Mouse (Mus musculus): ENCODE measurements at regions not wholly inside any gene's neighbourhood (a gene's known extent, or its start where the extent isn't known, plus 50 kb on each side); places are given as distances from the start of the nearest gene placed in this dataset.

DNA sequence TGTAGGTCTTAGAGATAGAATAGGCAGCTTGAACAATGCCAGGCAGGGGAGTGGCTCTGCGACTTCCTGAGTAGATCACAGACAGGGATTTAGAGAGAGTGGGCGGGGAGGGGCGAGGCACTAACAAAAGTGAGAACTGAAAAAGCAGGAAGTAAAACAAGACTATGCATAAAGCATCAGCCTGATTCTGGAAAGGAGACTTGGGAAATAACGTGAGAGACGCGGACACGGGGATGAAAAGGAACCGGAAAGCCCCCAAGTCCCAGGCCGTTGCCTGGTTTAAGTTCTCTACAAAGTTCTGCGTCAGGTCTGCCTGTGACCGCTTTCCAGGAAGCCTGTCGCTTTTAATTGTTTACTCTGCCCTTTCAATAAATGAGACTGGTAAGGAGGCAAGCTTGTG, 86.3 kb downstream of the D16Ertd472e start:
- 28% methylated on average over 12 of the region's 12 CpGs for WGBS
- ATAC-seq (ENCODE audit: low read depth): no peak
- Histone ChIP-seq H3K9ac (no peak overlapping the region), H3K27ac (replicated peaks) (no peak overlapping the region), H3K4me2 (peak overlapping the region; percentile 38), H3K9me3 (no peaks in the 10 kb centered on the region), H3K27me3 (no peaks in the 10 kb centered on the region), H3K36me3 (no peaks in the 10 kb centered on the region), H3K4me1 (replicated peaks) (peaks cover 8% of the 10 kb centered on the region; the same call in 1 of the 2 replicates), H3K4me3 (no peak overlapping the region; the same call in 1 of the 2 replicates)

DNA sequence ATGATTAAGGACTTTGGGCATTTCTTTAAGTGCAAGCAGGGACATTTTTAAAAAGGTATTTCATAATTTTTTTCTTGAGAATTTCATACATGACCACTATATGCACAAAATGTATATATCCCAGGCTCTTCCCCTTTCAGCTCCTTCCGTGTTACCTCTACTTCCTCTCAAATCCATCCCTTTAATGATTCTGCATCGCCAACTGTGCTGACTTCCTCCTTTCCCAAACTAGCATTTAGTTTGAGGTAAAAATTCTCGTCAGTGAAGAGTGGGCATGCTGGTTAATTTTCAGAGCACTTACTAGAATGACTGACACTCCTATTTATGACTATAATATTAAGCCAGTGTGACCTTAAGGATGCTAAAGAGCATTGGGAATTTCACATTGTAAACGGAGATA, 86.9 kb downstream of the D16Ertd472e start:
- WGBS: 59% methylated on average over 4 of the region's 4 CpGs
- Histone ChIP-seq H3K9ac (no peak overlapping the region), H3K4me2 (no peak overlapping the region), H3K4me1 (replicated peaks) (peaks cover 8% of the 10 kb centered on the region; the same call in 1 of the 2 replicates), H3K36me3 (no peaks in the 10 kb centered on the region), H3K27me3 (no peaks in the 10 kb centered on the region), H3K27ac (replicated peaks) (no peak overlapping the region), H3K9me3 (no peaks in the 10 kb centered on the region), H3K4me3 (no peak overlapping the region)
- ATAC-seq (ENCODE audit: low read depth): no peak

DNA sequence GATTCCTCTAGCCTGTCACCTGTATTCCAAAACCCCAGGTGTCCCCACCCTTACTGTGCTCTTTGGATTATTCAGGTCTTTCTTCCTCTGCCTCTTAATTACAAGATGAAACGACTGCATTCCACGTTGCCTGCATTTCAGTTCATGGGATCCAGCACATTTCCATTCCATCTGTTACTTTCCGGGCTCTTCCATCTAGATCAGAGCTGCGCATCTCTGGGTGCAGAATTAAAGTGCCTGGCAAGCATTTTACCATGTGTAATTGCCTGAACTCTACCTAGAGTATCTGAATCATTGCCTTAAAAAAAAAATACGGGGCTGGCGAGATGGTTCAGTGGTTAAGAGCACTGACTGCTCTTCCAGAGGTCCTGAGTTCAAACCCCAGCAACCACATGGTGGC, 90.0 kb downstream of the D16Ertd472e start:
- H3K27ac ChIP-seq (replicated peaks): no peak overlapping the region
- no peak overlapping the region for H3K9ac ChIP-seq
- H3K36me3 ChIP-seq: no peaks in the 10 kb centered on the region
- H3K4me3 ChIP-seq: no peak overlapping the region
- 87% methylated on average over 6 of the region's 6 CpGs for WGBS
- ATAC-seq (ENCODE audit: low read depth): no peak
- H3K4me2 ChIP-seq: no peak overlapping the region
- H3K27me3 ChIP-seq: no peaks in the 10 kb centered on the region
- no peaks in the 10 kb centered on the region for H3K9me3 ChIP-seq
- H3K4me1 ChIP-seq (replicated peaks): peaks cover 8% of the 10 kb centered on the region; the same call in 1 of the 2 replicates

- no peak for ATAC-seq (ENCODE audit: low read depth)
- H3K9me3 ChIP-seq: no peaks in the 10 kb centered on the region
- WGBS: 95% methylated on average over 4 of the region's 4 CpGs
- no peak overlapping the region for H3K4me2 ChIP-seq
- no peaks in the 10 kb centered on the region for H3K36me3 ChIP-seq
- no peak overlapping the region for H3K27ac ChIP-seq (replicated peaks)
- H3K4me1 ChIP-seq (replicated peaks): no peaks in the 10 kb centered on the region
- no peak overlapping the region for H3K9ac ChIP-seq
- H3K27me3 ChIP-seq: no peaks in the 10 kb centered on the region
- H3K4me3 ChIP-seq: no peak overlapping the region
These were observed 92.2 kb downstream of the D16Ertd472e start for GRCm38 (mm10) chr16:78484319-78484718.

DNA sequence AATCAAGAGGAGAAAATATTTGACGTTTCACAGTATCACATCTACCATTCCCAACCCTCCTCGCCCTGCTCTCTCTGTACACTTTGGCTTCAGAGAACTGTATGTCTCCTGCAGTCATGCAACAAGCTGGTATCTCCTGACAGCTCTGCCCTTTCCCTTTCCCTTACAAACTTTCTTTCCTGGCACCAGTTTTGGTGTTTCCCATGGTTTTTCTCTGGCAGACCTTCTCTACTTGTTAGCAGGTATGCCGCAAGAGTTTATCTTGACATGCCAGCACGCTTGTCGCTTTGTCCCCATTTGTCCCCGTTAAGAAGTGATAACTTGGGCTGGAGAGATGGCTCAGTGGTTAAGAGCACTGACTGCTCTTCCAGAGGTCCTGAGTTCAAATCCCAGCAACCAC, 94.9 kb downstream of the D16Ertd472e start:
- 93% methylated on average over 6 of the region's 6 CpGs for WGBS
- Histone ChIP-seq H3K36me3 (no peaks in the 10 kb centered on the region), H3K27ac (replicated peaks) (no peak overlapping the region), H3K9ac (no peak overlapping the region), H3K4me1 (replicated peaks) (no peaks in the 10 kb centered on the region), H3K4me2 (no peak overlapping the region), H3K9me3 (no peaks in the 10 kb centered on the region), H3K27me3 (no peaks in the 10 kb centered on the region), H3K4me3 (no peak overlapping the region)
- no peak for ATAC-seq (ENCODE audit: low read depth)

DNA sequence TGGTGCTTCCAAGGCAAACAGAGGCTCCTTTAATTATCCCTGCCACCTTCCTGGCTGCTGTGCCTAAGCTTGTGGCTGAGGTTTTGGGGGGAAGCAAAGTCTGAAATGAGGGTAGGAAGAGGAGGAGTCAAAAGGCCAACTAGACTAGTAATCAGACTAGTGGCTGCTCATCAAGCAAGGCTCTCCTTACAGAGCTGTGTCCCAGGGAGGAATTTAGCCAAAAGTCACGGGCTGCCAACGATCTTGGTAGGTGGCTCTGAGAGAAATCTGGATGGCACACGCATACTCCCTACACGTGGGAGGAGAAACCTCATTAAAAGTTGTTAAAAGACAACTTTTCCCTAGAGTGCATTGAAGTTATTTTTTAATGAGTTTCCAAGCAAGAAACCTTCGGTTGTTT, 95.4 kb downstream of the D16Ertd472e start:
- H3K9ac ChIP-seq: no peak overlapping the region
- no peak overlapping the region for H3K27ac ChIP-seq (replicated peaks)
- H3K27me3 ChIP-seq: no peaks in the 10 kb centered on the region
- H3K36me3 ChIP-seq: no peaks in the 10 kb centered on the region
- 77% methylated on average over 5 of the region's 5 CpGs for WGBS
- ATAC-seq (ENCODE audit: low read depth): no peak
- H3K4me3 ChIP-seq: no peak overlapping the region
- H3K4me2 ChIP-seq: no peak overlapping the region
- no peaks in the 10 kb centered on the region for H3K9me3 ChIP-seq
- H3K4me1 ChIP-seq (replicated peaks): no peaks in the 10 kb centered on the region

- H3K9ac ChIP-seq: no peak overlapping the region
- ATAC-seq (ENCODE audit: low read depth): no peak
- no peaks in the 10 kb centered on the region for H3K36me3 ChIP-seq
These were observed 96.2 kb downstream of the D16Ertd472e start for GRCm38 (mm10) chr16:78480261-78480660.

DNA sequence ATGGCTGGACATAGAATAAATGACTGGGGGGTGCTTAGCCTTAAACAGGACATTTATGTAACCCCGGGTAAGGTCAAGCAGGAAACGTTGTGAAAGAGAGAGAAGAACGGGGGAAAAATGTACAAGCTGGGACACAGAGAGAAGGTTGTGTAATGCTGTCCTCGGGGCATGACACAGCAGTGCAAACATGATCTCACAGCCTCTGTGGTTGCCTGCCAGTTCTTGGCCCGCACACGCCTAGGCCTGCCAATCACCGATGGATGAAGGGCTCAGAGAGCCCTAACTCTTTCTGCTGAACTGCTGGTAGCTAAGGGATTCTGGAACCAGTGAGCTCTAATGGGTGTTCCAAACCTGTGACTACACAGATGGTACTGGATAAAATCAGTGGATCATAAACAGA, 96.5 kb upstream of the Btg3 start:
- H3K4me2 ChIP-seq: no peak overlapping the region
- WGBS: 79% methylated on average over 7 of the region's 7 CpGs
- H3K4me1 ChIP-seq (replicated peaks): no peaks in the 10 kb centered on the region
- H3K27ac ChIP-seq (replicated peaks): no peak overlapping the region
- no peaks in the 10 kb centered on the region for H3K36me3 ChIP-seq
- no peak overlapping the region for H3K9ac ChIP-seq
- no peaks in the 10 kb centered on the region for H3K27me3 ChIP-seq
- no peak for ATAC-seq (ENCODE audit: low read depth)
- no peak overlapping the region for H3K4me3 ChIP-seq
- no peaks in the 10 kb centered on the region for H3K9me3 ChIP-seq

More at GRCm38 (mm10) chr16:78480261-78480660, 96.2 kb downstream of the D16Ertd472e start:
- Histone ChIP-seq H3K4me1 (replicated peaks) (no peaks in the 10 kb centered on the region), H3K9me3 (no peaks in the 10 kb centered on the region), H3K27ac (replicated peaks) (no peak overlapping the region), H3K27me3 (no peaks in the 10 kb centered on the region), H3K4me2 (no peak overlapping the region), H3K4me3 (no peak overlapping the region)
- WGBS: 93% methylated on average over 10 of the region's 10 CpGs

DNA sequence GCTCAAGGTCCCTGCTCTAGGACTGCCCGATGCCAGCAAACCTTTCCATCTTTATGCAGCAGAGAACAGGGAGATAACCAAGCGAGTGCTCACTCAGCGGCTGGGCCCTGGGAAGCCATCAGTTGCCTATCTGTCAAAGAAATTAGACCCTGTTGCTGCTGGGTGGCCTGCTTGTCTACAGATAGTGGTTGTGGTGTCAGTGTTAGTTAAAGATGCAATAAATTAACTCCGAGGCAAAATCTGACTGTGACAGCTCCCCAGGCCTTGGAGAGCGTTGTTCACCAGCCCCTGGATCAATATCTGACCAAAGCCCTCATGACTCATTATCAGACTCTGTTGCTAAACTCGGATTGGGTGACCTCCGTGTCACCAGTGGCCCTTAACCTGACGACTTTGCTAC, 83.0 kb upstream of the Btg3 start:
- no peak overlapping the region for H3K27ac ChIP-seq (replicated peaks)
- H3K4me3 ChIP-seq: no peak overlapping the region
- no peaks in the 10 kb centered on the region for H3K4me1 ChIP-seq (replicated peaks)
- no peak overlapping the region for H3K4me2 ChIP-seq
- ATAC-seq (ENCODE audit: low read depth): no peak
- H3K27me3 ChIP-seq: no peaks in the 10 kb centered on the region
- no peak overlapping the region for H3K9ac ChIP-seq
- no peaks in the 10 kb centered on the region for H3K36me3 ChIP-seq
- no peaks in the 10 kb centered on the region for H3K9me3 ChIP-seq
- WGBS: 83% methylated on average over 8 of the region's 8 CpGs

- Histone ChIP-seq H3K27me3 (no peaks in the 10 kb centered on the region), H3K9ac (no peak overlapping the region), H3K4me3 (no peak overlapping the region), H3K36me3 (no peaks in the 10 kb centered on the region), H3K4me2 (no peak overlapping the region), H3K4me1 (replicated peaks) (no peaks in the 10 kb centered on the region), H3K27ac (replicated peaks) (no peak overlapping the region), H3K9me3 (no peaks in the 10 kb centered on the region)
- ATAC-seq (ENCODE audit: low read depth): peak; percentile 43; the same call in 1 of the 2 replicates
- 68% methylated on average over 8 of the region's 8 CpGs for WGBS
These were observed 80.7 kb upstream of the Btg3 start for GRCm38 (mm10) chr16:78457731-78458151.

DNA sequence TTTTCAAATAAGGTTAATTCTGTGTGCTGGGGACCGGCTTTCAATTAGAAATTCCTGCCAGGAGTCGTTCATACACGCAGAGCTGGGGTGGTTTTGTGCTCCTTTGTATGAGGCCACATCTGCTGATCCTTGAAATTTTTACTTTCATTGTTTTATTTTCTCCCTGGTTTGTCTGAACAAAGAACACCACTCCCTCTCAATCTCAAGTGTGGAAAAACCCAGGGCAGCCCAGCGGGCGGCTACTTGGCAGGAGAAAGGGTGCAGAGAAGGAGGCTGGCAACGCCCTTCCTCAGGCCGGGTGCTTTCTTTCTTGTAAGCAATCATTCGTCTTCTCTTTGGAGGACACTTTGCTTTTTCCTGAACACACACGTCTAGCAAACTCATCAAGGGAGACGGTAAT, 79.4 kb upstream of the Btg3 start:
- Histone ChIP-seq H3K4me3 (no peak overlapping the region), H3K27me3 (no peaks in the 10 kb centered on the region), H3K4me2 (no peak overlapping the region), H3K27ac (replicated peaks) (no peak overlapping the region), H3K4me1 (replicated peaks) (no peaks in the 10 kb centered on the region), H3K9me3 (no peaks in the 10 kb centered on the region), H3K36me3 (no peaks in the 10 kb centered on the region), H3K9ac (no peak overlapping the region)
- 54% methylated on average over 10 of the region's 10 CpGs for WGBS
- no peak for ATAC-seq (ENCODE audit: low read depth)

DNA sequence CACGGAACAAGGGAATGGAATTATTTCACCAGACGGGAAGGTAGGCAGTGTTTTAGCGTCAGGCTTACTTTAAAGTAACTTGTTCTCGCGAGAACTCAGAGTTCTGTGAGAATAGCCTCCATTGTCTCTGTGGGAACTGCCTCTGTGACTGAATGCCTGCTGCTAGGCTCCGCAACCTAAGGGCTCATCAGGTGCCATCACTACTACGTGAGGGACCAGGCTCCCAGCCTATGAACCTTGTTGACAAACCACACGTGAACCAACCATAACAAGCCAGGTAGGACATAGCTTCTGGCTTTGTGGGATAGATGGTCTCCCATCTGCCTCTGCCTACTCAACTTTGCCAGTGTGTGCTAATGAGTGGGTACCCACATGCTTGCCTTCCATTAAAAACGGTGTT, 77.5 kb upstream of the Btg3 start:
- Histone ChIP-seq H3K4me2 (no peak overlapping the region), H3K9me3 (no peaks in the 10 kb centered on the region), H3K4me3 (no peak overlapping the region), H3K9ac (no peak overlapping the region), H3K27me3 (no peaks in the 10 kb centered on the region), H3K27ac (replicated peaks) (no peak overlapping the region), H3K36me3 (no peaks in the 10 kb centered on the region), H3K4me1 (replicated peaks) (no peaks in the 10 kb centered on the region)
- WGBS: 88% methylated on average over 9 of the region's 9 CpGs
- no peak for ATAC-seq (ENCODE audit: low read depth)

GRCm38 (mm10) chr16:78452303-78452702, 75.3 kb upstream of the Btg3 start:
- H3K9ac ChIP-seq: no peak overlapping the region
- no peaks in the 10 kb centered on the region for H3K4me1 ChIP-seq (replicated peaks)
- 13% methylated on average over 10 of the region's 10 CpGs for WGBS
- H3K4me3 ChIP-seq: no peak overlapping the region
- H3K27ac ChIP-seq (replicated peaks): no peak overlapping the region
- H3K4me2 ChIP-seq: no peak overlapping the region
- no peaks in the 10 kb centered on the region for H3K36me3 ChIP-seq
- no peaks in the 10 kb centered on the region for H3K9me3 ChIP-seq
- H3K27me3 ChIP-seq: no peaks in the 10 kb centered on the region
- ATAC-seq (ENCODE audit: low read depth): no peak

Data from neural tube, embryonic 13.5 days (tissue).